Comparison of ENCODE assay signal across 16 mouse cellular contexts in genomic region chr9:42005101-42005500, GRCm38 (mm10).
A peak's percentile ranks its signal among the peaks of the same experiment; 100 is the strongest.
DNase-seq lines count a peak whose midpoint lies in the region; ATAC-seq and TF ChIP-seq lines count a peak whose summit lies in the region.
"Had no signal": no experiment of that assay in that cellular context is flagged by ENCODE, and none has a peak within 500 bp of the region (broad histone marks: within the 10 kb centered on the region; RNA-seq: fewer than 3 reads in every experiment).

No protein-coding gene starts in this region.

- TF ChIP-seq CTCF in intestine, postnatal 0 days (IDR thresholded peaks at IDR 0.05; ENCODE audit: low read depth), result no peak

- H3K27me3 ChIP-seq in intestine, embryonic 15.5 days (replicated peaks), result no peaks in the 10 kb centered on the region
- no peaks in the 10 kb centered on the region for H3K27me3 ChIP-seq in intestine, postnatal 0 days (replicated peaks; ENCODE audit: control insufficient read depth, insufficient read depth, low read length)
- no peaks in the 10 kb centered on the region; the same call in 1 of the 2 replicates for H3K27me3 ChIP-seq in limb, embryonic 11.5 days (ENCODE audit: control insufficient read depth, insufficient read depth, low read length)
- H3K27me3 ChIP-seq in liver, embryonic 11.5 days (replicated peaks; ENCODE audit: control insufficient read depth, insufficient read depth, low read length), result no peaks in the 10 kb centered on the region
- H3K27me3 ChIP-seq: heart, embryonic 15.5 days; hindbrain, embryonic 13.5 days; midbrain, embryonic 15.5 days; neural tube, embryonic 13.5 days had no signal

- no peaks in the 10 kb centered on the region for H3K36me3 ChIP-seq in intestine, embryonic 15.5 days
- peaks cover 12% of the 10 kb centered on the region; the same call in 1 of the 2 replicates for H3K36me3 ChIP-seq in intestine, postnatal 0 days (ENCODE audit: control insufficient read depth, insufficient read depth)
- no peaks in the 10 kb centered on the region for H3K36me3 ChIP-seq in limb, embryonic 11.5 days (ENCODE audit: control insufficient read depth, insufficient read depth, low read length)
- no peaks in the 10 kb centered on the region for H3K36me3 ChIP-seq in liver, embryonic 11.5 days (ENCODE audit: control insufficient read depth, insufficient read depth, low read length)
- H3K36me3 ChIP-seq: heart, embryonic 15.5 days; midbrain, embryonic 15.5 days had no signal

- DNase-seq in NIH3T3 (ENCODE audit: low read depth), result peak; percentile 9
- DNase-seq in embryo, embryonic 11 days, result peak; percentile 66
- peak; percentile 58 for DNase-seq in limb, embryonic 11.5 days (ENCODE audit: low spot score)
- no peak for DNase-seq in liver, embryonic 11.5 days (ENCODE audit: low spot score)
- no peak for DNase-seq in cerebellum, adult 11 months
- DNase-seq: gastrocnemius, postnatal 36 days; kidney, adult 18-20 months; kidney, postnatal 4 days; lung, postnatal 36 days had no signal

- ATAC-seq in intestine, embryonic 15.5 days, result peak; percentile 57; the same call in 1 of the 2 replicates
- no peak for ATAC-seq in intestine, postnatal 0 days
- 0 out of 2 replicates have a peak, but pooled peaks have one; percentile 71 for ATAC-seq in limb, embryonic 11.5 days (ENCODE audit: insufficient number of reproducible peaks, low FRiP score, low TSS enrichment, low read depth)
- no peak for ATAC-seq in liver, embryonic 11.5 days (replicated peaks; ENCODE audit: low FRiP score)
- ATAC-seq: midbrain, embryonic 15.5 days had no signal

- H3K4me2 ChIP-seq in intestine, embryonic 15.5 days (replicated peaks), result no peak overlapping the region
- H3K4me2 ChIP-seq in intestine, postnatal 0 days (replicated peaks; ENCODE audit: low read depth), result no peak overlapping the region
- H3K4me2 ChIP-seq in limb, embryonic 11.5 days (ENCODE audit: low read depth, severe bottlenecking), result no peak overlapping the region
- no peak overlapping the region for H3K4me2 ChIP-seq in liver, embryonic 11.5 days
- H3K4me2 ChIP-seq: heart, embryonic 15.5 days; hindbrain, embryonic 13.5 days; midbrain, embryonic 15.5 days; neural tube, embryonic 13.5 days had no signal

- WGBS in intestine, embryonic 15.5 days, result 69% methylated on average over 8 of the region's 8 CpGs
- WGBS in intestine, postnatal 0 days, result 70% methylated on average over 8 of the region's 8 CpGs
- WGBS in limb, embryonic 11.5 days, result 19% methylated on average over 8 of the region's 8 CpGs
- 74% methylated on average over 8 of the region's 8 CpGs for whole genome bisulfite sequencing in liver, embryonic 11.5 days

- no peak overlapping the region for H3K27ac ChIP-seq in intestine, embryonic 15.5 days
- no peak overlapping the region for H3K27ac ChIP-seq in intestine, postnatal 0 days (ENCODE audit: low read depth, low read length)
- H3K27ac ChIP-seq in limb, embryonic 11.5 days (replicated peaks; ENCODE audit: low read depth, low read length), result no peak overlapping the region
- no peak overlapping the region for H3K27ac ChIP-seq in liver, embryonic 11.5 days (ENCODE audit: low read depth, low read length)
- H3K27ac ChIP-seq: heart, embryonic 15.5 days; hindbrain, embryonic 13.5 days; left cerebral cortex, adult 2 months; midbrain, embryonic 15.5 days; neural tube, embryonic 13.5 days had no signal

- no peaks in the 10 kb centered on the region for H3K4me1 ChIP-seq in intestine, embryonic 15.5 days (replicated peaks)
- H3K4me1 ChIP-seq in intestine, postnatal 0 days (replicated peaks; ENCODE audit: control insufficient read depth, insufficient read depth, low read length), result no peaks in the 10 kb centered on the region; the same call in 1 of the 2 replicates
- peaks cover 4% of the 10 kb centered on the region for H3K4me1 ChIP-seq in limb, embryonic 11.5 days (ENCODE audit: control insufficient read depth, insufficient read depth, low read length)
- H3K4me1 ChIP-seq in liver, embryonic 11.5 days (replicated peaks; ENCODE audit: control insufficient read depth, insufficient read depth, low read length), result no peaks in the 10 kb centered on the region
- H3K4me1 ChIP-seq: heart, embryonic 15.5 days; midbrain, embryonic 15.5 days had no signal

- no peaks in the 10 kb centered on the region for H3K9me3 ChIP-seq in intestine, embryonic 15.5 days
- H3K9me3 ChIP-seq in intestine, postnatal 0 days (ENCODE audit: control insufficient read depth), result no peaks in the 10 kb centered on the region
- no peaks in the 10 kb centered on the region for H3K9me3 ChIP-seq in limb, embryonic 11.5 days (ENCODE audit: control insufficient read depth, low read length)
- H3K9me3 ChIP-seq in liver, embryonic 11.5 days (ENCODE audit: control insufficient read depth, low read length), result no peaks in the 10 kb centered on the region
- H3K9me3 ChIP-seq: heart, embryonic 15.5 days; hindbrain, embryonic 13.5 days; midbrain, embryonic 15.5 days; neural tube, embryonic 13.5 days had no signal

- H3K9ac ChIP-seq in intestine, embryonic 15.5 days, result no peak overlapping the region
- H3K9ac ChIP-seq in intestine, postnatal 0 days (ENCODE audit: low read depth, low read length), result no peak overlapping the region
- H3K9ac ChIP-seq in limb, embryonic 11.5 days (ENCODE audit: low read length), result no peak overlapping the region
- no peak overlapping the region for H3K9ac ChIP-seq in liver, embryonic 11.5 days (ENCODE audit: low read depth, low read length)
- H3K9ac ChIP-seq: heart, embryonic 15.5 days; hindbrain, embryonic 13.5 days; midbrain, embryonic 15.5 days; neural tube, embryonic 13.5 days had no signal

- no peak overlapping the region for H3K4me3 ChIP-seq in intestine, embryonic 15.5 days (replicated peaks)
- no peak overlapping the region for H3K4me3 ChIP-seq in intestine, postnatal 0 days (ENCODE audit: low read depth, low read length)
- no peak overlapping the region for H3K4me3 ChIP-seq in limb, embryonic 11.5 days (ENCODE audit: low read depth, low read length)
- no peak overlapping the region for H3K4me3 ChIP-seq in liver, embryonic 11.5 days (ENCODE audit: low read depth, low read length)
- H3K4me3 ChIP-seq: heart, embryonic 15.5 days; hindbrain, embryonic 13.5 days; left cerebral cortex, adult 2 months; midbrain, embryonic 15.5 days; neural tube, embryonic 13.5 days had no signal

Comparison
In these comparisons a context has a peak if more than half of its experiments do, and no peak if none do; other contexts are left out.
1. ATAC-seq: peak in intestine, embryonic 15.5 days (single experiment) and limb, embryonic 11.5 days (single experiment); none in intestine, postnatal 0 days (single experiment) and liver, embryonic 11.5 days (single experiment).
2. DNase-seq: peak in NIH3T3 (single experiment), embryo, embryonic 11 days (single experiment) and limb, embryonic 11.5 days (single experiment); none in liver, embryonic 11.5 days (single experiment) and cerebellum, adult 11 months (single experiment).